Mouse (Mus musculus) heart, embryonic 15.5 days (tissue): ENCODE data around the gene Tmod3. TPM values are rescaled to one million over a fixed set of nuclear protein-coding genes. Genes with fewer than 3 reads are reported as not detected.

ENCODE experiments used
- ATAC-seq: fragments of 200-750 bp; cut with Nextera tagmentation; replicated peaks from 2 replicates; pipeline ENCODE4 v1.8.0; 2017; ENCODE audit warnings: low read depth, moderate TSS enrichment; ENCODE audit not compliant: insufficient number of reproducible peaks, insufficient read depth, low FRiP score
- H3K27ac ChIP-seq: fragments of 300-500 bp; sonication (generic); 2 replicates; pipeline ENCODE4 v1.5.1; 2015; ENCODE audit warnings: mild to moderate bottlenecking, inconsistent platforms
- H3K27me3 ChIP-seq: fragments of 300-500 bp; sonication (generic); 2 replicates; pipeline ENCODE4 v1.6.1; 2015; ENCODE audit warnings: inconsistent platforms
- H3K36me3 ChIP-seq: fragments of 300-500 bp; sonication (generic); 2 replicates; pipeline ENCODE4 v1.6.1; 2015; ENCODE audit warnings: mild to moderate bottlenecking, inconsistent platforms
- H3K4me1 ChIP-seq: fragments of 300-500 bp; sonication (generic); replicated peaks from 2 replicates; pipeline ENCODE4 v1.6.1; 2015; ENCODE audit warnings: inconsistent platforms
- H3K4me2 ChIP-seq: fragments of 300-500 bp; sonication (generic); 2 replicates; pipeline ENCODE4 v1.6.1; 2015; ENCODE audit warnings: inconsistent platforms, mild to moderate bottlenecking, moderate library complexity
- H3K4me3 ChIP-seq: fragments of 300-500 bp; sonication (generic); 2 replicates; pipeline ENCODE4 v1.5.1; 2015; ENCODE audit warnings: mild to moderate bottlenecking, inconsistent platforms
- H3K9ac ChIP-seq: fragments of 300-500 bp; sonication (generic); 2 replicates; pipeline ENCODE4 v1.6.1; 2015; ENCODE audit warnings: mild to moderate bottlenecking, inconsistent platforms
- H3K9me3 ChIP-seq: fragments of 300-500 bp; sonication (generic); replicated peaks from 2 replicates; pipeline ENCODE4 v1.6.1; 2016; ENCODE audit warnings: inconsistent platforms
- WGBS: fragments of 180-500 bp; shearing (Covaris S2); methylation state at CpG from one replicate; pipeline ENCODE4 v1.1.7; 2015; ENCODE audit warnings: mixed read lengths; 5-methylcytosine and 5-hydroxymethylcytosine counted together
- polyA plus RNA-seq: library from polyadenylated mRNA; unstranded; fragments of >200 nt; fragmentation: Nextera tagmentation; extraction: Ambion mirVana; gene quantifications from 2 replicates; pipeline ENCODE4 v1.2.1, GENCODE M21; 2015

Gene Tmod3
- polyA plus RNA-seq, 1 experiment from 2014 or later = 73.7 TPM

- Histone ChIP-seq H3K9ac (no peak overlapping the region), H3K4me2 (no peak overlapping the region), H3K36me3 (peaks cover 85% of the 10 kb centered on the region), H3K9me3 (no peaks in the 10 kb centered on the region), H3K4me3 (no peak overlapping the region), H3K4me1 (no peaks in the 10 kb centered on the region), H3K27me3 (no peaks in the 10 kb centered on the region), H3K27ac (no peak overlapping the region)
- 78% methylated on average over 10 of the region's 10 CpGs for WGBS
- ATAC-seq = no peak
Measured at GRCm38 (mm10) chr9:75455684-75456083, 103.8 kb downstream of the Tmod3 start.

GRCm38 (mm10) chr9:75453994-75454393 is 105.5 kb downstream of the Tmod3 start:
- no peaks in the 10 kb centered on the region for H3K4me1 ChIP-seq
- ATAC-seq = no peak
- H3K27ac ChIP-seq = no peak overlapping the region
- peaks cover 79% of the 10 kb centered on the region for H3K36me3 ChIP-seq
- H3K9me3 ChIP-seq = no peaks in the 10 kb centered on the region
- WGBS = 76% methylated on average over 2 of the region's 2 CpGs
- H3K27me3 ChIP-seq = no peaks in the 10 kb centered on the region
- no peak overlapping the region for H3K4me2 ChIP-seq
- H3K4me3 ChIP-seq = no peak overlapping the region
- no peak overlapping the region for H3K9ac ChIP-seq

- Histone ChIP-seq H3K4me2 (no peak overlapping the region), H3K36me3 (peaks cover 60% of the 10 kb centered on the region), H3K4me1 (no peaks in the 10 kb centered on the region; the same call in 1 of the 2 replicates), H3K27me3 (no peaks in the 10 kb centered on the region), H3K9me3 (no peaks in the 10 kb centered on the region), H3K9ac (no peak overlapping the region), H3K4me3 (no peak overlapping the region), H3K27ac (no peak overlapping the region)
- WGBS = 86% methylated on average over 3 of the region's 3 CpGs
- no peak for ATAC-seq
Measured at GRCm38 (mm10) chr9:75448021-75448420, 111.4 kb downstream of the Tmod3 start.

Other genes with a start within 250 kb of the Tmod3 start
- gene Bcl2l10, start 211.9 kb downstream of the Tmod3 start, polyA plus RNA-seq = not detected in 2 replicates
- 36.4 and 42.3 TPM in 2 replicates for gene Mapk6, start 149.7 kb downstream of the Tmod3 start, polyA plus RNA-seq
- gene Leo1, start 118.1 kb downstream of the Tmod3 start, polyA plus RNA-seq = 27.1 and 27.7 TPM in 2 replicates
- gene Tmod2, start 51.7 kb upstream of the Tmod3 start, polyA plus RNA-seq = 5.2 and 8.9 TPM in 2 replicates
- gene Lysmd2, start 66.1 kb upstream of the Tmod3 start, polyA plus RNA-seq = 20.9 and 21.7 TPM in 2 replicates
- 0.15 and 1.4 TPM in 2 replicates for gene Scg3, start 124.4 kb upstream of the Tmod3 start, polyA plus RNA-seq
- gene Bmp5, start 215.7 kb upstream of the Tmod3 start, polyA plus RNA-seq = 5.4 and 6.4 TPM in 2 replicates